Mouse (Mus musculus): ENCODE data around the gene Urgcp.

The Urgcp gene

DNA sequence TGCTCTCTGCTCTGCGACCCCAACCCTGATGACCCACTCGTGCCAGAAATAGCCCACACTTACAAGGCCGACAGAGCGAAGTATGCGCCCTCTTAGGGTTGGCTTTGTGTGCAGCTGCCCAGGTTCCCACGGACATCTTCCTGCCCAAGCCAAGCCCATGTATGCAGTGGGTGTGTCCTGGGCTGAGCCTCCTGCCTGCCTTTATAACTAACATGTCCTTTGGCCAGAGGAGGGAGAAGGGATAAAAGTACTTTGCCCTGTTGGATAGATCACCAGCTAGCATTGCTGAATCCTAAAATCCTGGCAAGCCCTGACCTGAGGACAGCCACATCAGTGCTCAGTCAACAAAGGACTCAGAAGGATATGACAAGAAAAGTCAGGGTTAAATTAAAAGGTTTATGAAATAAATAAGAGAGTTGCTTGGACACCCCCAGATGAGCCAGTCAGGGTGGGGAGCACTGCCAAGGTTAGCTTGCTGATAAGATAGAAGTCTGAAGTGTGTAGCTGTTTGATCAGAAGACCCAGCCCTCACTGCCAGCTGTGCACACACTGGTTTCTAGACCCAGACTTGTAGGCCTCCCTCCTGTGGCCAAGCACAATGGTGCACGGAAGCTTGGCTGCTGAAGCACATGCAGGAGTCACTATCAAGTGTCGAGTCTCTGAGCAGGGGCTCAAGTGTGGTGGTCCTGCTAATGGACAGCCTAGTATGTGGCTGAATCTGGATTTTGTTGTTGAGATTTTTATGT lies 20.2 kb upstream of the Urgcp start:
- DNase-seq: no peak

DNA sequence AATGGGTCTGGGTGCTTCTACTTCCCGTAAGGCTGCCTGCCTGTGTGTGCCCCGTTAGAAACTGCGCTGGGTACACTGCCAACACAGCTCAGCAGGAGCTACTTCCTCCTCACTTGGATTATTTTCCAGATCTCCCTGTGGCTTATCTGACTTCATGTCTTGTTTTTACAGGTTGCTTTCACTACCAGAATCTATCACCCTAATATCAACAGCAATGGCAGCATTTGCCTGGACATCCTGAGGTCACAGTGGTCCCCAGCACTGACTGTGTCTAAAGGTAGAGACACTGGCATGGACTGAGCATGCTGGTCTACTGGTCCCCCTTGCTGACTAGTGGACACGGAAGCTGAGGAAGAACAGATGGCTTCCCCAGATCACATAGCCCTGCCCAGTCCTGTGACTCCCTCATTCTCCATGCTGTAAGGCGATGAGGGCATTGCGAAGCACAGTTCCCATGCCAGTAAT lies 17.9 kb upstream of the Urgcp start:
- DNase-seq: no peak

DNA sequence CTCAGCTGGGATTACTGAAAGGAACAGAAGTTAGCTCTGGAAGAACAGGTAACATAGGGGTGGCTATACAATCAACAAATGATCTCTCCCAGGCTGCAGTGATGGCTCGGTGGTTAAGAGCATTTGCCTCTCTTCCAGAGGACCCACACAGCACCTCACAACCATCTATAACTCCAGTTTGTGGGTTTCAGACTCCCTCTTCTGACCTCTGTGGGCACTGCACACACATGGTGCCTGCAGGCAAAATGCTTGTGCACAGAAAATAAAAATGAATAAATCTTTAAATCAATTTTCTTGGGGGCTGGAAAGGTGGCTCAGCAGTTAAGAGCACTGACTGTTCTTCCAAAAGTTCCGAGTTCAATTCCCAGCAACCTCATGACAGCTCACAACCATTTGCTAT lies 16.3 kb upstream of the Urgcp start:
- no peak for DNase-seq

DNA sequence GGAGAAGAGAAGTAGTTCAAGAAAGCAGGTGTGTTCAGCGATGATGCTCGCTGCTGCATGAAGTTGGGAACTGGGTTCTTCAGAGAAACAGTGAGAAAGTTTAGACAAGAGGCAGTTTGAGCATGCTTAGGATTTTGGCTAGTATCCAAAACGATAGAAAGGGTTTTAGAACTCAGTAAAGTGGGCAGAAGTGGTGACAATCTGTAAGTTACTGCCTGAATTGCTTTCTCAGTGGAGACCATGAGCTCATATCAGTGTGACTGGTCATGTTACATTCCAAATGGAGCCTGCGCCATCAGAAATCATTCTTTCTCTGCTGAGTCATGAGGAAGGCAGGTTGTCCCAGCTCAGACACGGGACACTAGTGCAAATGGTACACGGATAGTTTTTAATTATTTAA lies 3.8 kb upstream of the Urgcp start:
- no peak for DNase-seq

DNA sequence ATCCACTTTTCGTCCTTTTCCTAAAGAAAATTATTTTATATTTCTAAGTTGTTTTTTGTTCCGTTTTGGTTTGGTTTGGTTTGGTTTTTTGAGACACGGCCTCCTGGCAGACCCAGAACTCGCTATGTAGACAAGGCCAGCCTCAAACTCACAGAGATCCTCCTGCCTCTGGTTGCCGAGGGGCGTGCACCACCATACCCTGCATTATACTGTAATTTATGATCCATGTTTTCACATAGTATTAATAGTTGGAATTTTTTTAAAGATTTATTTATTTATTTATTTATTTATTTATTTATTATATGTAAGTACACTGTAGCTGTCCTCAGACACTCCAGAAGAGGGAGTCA lies 432 bp upstream of the Urgcp start:
- DNase-seq: no peak

DNA sequence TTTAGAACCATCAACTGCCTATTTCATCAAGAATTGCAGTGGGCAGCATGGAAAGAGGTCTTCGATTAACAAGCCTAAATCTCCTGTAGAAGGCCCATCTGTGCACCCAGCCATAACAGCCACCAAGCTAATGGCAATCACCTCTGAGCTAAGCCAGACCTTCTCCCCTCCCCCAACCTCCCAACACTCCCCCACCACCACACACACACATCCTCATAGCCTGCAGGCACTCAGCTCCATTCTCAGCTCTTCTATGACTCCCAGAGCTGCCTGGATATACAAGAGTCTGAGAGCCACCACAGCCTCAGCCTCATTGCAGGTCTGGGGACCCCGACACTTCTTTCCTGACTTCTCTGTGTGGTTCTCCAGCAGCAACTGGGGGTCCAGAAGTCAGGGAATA lies 8.4 kb downstream of the Urgcp start:
- no peak for DNase-seq

DNA sequence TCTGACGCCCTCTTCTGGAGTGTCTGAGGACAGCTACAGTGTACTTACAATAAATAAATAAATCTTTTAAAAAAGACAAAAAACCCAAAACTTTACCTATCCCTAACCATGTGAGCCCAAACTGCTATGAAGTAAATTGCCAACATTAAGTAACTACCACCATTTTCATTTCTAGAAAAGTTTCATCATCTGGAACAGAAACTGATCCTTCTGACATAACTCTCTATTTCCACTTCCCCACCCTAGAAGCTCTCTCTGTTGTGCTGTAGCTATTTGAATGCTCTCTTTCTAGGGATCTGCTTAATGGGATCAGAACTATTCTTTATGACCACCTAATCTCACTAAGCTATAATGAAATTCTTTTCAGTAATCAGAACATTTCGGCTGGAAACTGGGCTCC lies 17.2 kb downstream of the Urgcp start:
- no peak for DNase-seq

DNA sequence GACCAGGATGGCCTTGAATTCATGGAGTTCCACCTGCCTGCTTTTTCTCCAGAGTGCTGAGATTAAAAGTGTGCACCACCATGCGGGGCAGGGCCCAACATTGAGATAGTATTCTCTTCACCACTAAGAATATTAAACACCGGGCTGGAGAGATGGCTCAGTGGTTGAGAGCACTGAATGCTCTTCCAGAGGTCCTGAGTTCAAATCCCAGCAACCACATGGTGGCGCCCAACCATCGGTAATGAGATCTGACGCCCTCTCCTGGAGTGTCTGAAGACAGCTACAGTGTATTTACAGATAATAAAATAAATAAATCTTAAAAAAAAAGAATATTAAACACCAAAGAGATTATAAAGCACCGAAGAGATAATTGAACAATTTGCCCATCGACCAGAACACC lies 20.1 kb downstream of the Urgcp start:
- no peak for DNase-seq

DNA sequence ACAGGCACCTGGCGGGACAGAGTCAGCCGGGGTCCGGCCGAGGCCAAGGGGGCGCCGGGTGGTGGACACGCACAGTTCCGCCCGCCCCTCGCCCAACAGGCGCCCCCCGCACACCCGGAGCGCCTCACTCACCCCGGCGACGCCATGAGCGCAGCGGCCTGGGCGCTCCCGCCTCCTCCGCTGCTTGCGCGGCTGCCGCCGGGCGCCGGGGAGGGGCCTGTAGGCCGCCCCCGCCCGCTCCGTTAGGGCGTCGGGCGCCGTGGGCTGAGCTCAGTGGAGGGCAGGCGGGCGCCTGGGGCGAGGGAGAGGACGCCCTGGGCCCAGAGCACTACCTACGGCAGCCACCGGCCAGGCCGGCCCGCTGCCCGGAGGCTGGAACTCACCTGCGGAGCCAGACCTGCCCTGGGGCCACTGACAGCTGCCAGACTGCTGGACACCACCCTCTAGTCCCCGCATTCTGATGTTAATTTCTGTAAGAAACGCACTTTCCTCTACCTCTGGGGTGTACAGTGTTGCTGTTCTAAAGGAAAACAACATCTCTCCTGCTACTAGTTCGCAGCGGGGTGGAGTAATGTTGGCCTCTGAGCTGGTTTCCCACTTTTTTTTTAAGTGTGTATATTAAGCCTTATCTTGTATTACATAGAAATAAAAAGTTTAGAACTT lies 21.1 kb downstream of the Urgcp start:
- DNase-seq: peak; percentile 70 to 74

DNA sequence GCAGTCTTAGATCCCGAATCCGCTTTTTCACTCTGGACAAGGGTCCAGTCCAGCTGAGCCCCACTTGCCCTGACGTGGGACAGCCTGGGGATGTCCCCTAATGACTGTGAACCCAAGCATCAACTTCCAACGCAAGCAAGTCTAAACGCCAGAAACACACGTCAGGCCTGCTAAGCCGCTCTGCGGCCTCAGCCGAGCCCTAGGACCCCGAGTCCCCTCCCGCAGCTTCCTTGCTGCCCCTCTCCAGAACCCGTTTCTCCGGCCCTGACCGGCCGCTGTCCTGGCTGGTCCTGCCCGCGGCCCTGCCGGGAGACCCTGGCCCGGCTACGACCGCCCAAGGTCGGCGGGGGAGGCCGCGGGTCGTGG lies 21.6 kb downstream of the Urgcp start:
- no peak for DNase-seq

DNA sequence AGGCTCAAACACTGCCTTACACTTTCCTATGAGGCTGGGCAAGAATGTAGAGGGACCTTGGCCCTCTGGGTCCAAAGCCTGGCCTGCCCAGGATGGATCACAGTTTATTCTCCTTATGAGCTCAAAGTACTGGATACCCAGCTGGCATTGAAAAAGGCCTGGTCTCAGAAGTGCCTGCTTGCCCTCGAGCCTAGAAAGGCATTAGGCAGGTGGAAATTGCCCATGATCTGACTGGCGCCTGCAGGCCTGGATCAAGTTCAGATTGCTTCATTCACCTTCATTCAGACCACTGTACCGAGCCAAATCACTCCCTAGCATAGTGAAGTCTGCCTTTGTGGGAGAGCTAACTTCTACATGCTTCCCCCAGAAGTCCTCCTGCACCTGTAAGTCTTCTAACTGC lies 22.3 kb downstream of the Urgcp start:
- DNase-seq: no peak

DNA sequence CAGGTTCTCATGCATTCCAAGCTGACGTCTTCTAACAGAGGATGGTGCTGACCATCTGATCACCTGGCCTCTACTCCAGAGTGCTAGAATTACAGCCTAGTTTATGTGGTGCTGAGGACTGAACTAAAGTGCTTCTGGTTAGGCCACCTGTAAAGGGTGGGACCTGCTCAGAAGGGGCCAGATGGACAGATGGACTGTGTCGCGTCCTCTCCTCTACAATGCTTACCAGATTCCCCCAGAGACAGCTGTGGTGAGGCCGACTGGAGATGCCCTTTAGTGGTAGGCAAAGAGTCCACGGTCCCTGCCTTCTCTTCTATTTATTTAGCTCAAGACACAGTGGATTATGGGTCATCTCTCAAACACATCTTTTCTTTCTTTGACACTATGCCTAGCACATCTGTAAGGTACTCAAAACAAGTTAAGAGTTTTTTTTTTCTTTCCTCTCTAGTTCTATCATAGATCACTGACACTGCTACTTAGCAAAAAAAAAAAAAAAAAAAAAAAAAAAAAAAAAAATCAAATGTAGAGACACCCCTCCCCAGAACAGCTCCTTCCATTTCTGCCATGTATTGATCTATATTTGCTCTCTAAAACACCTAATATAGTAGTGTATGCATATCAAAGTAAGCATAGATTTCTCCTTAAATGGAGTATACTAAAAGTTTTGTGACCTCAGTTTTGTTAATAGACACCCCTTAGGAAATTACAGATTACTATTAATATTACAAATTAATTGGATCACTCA lies 23.1 kb downstream of the Urgcp start:
- DNase-seq: no peak

DNA sequence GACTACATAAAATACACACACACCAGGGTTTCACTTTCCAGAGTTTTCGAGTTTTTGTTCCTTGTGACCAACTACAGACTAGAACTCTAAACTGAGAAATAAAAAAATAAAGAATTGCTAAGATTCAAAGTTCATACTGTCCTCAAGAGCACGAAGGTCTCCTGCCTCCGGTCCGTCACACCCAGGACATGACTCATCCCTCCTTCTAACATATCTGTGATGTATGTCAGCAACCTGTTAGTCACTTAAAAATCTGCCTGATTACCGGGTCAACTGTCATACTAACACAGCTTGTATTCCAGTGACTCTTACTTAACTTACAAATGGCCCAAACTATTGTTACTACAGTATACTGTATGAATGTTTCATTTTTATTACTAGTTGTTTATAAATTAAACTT lies 25.0 kb downstream of the Urgcp start:
- no peak for DNase-seq

DNA sequence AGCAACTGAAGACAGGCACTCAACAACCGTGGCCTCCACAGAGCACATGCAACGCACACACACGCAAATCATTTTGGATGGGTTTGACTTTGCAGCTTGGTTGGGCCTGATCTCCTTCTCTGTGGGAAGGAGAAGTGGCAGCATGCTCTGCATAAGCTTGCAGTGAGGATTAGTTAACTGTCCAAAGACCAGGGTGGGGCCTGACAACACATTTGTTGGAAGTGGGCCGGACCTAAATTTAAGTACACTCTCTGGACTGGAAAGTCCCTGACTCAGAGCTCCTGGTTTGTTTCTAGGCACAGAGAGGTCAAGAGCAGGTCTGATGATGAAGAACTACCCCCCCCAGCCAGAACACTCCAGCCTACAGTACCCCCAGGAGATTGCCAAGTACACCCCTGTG lies 27.9 kb downstream of the Urgcp start:
- no peak for DNase-seq

DNA sequence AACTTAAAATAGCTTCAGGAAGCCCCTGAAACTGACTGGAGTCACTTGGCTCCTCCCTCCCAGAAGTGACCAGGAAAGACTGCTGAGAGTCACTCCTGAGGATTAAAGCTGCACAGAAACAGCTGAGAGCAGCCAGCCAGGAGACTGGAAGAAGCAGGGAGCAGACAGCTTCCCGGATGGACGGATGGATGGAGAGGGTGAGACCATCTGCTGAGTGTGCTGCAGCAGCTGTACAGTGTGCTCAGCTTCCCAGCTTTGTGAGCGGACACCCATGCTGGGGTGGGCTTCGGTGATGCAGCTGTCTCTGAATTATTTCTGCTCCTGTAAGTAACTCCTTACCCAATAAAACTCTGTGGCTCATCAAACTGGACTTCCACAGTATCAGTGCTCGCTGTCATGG lies 29.8 kb downstream of the Urgcp start:
- no peak for DNase-seq

DNA sequence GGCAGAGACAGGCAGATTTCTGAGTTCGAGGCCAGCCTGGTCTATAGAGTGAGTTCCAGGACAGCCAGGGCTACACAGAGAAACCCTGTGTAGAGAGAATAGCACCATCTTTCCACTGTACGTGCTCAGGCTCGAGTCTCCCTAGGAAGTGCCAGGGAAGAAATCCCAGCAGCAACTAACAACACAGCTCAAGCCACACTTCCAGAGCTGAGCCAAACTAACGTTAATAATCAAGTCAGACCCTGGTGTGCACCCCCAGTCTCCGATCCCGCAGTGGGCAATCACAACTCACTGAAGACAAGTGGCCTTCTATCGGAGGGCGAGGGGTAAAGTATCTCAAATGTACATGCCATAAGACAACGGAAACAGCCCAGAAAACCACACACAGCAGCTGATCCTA lies 32.6 kb downstream of the Urgcp start:
- DNase-seq: no peak

DNA sequence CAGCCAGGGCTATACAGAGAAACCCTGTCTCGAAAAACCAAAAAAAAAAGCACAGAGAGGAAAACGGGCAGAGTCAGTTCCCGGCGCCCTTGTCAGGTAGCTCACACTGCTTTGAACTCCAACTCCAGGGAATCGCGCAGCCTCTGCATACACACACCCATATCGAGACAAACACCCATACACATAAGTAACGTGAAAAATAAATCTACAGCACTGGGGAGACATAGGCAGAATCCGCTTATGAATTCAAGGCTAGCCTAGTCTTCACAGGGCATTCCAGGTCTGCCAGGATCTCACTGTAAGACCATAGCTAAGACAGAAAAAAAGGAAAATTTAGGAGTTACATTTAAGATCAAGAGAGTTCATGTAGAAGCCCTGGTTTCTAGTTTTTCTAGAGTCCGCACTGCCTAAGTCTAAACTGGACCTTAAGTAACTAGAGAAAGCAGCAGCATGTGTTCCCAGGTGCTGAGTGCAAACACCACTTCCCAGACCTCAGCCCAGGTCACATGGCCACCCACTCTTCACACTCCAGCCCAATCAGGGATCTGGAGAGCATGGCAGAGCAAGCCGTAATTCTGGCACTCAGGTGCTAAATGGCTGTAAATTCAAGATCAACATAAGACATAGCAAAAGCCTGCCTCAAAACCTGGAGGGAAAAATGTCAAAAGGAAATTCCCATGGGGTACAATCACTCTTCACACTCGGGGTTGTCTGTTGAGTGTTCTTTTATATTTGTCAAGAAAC lies 43.4 kb downstream of the Urgcp start:
- no peak for DNase-seq

DNA sequence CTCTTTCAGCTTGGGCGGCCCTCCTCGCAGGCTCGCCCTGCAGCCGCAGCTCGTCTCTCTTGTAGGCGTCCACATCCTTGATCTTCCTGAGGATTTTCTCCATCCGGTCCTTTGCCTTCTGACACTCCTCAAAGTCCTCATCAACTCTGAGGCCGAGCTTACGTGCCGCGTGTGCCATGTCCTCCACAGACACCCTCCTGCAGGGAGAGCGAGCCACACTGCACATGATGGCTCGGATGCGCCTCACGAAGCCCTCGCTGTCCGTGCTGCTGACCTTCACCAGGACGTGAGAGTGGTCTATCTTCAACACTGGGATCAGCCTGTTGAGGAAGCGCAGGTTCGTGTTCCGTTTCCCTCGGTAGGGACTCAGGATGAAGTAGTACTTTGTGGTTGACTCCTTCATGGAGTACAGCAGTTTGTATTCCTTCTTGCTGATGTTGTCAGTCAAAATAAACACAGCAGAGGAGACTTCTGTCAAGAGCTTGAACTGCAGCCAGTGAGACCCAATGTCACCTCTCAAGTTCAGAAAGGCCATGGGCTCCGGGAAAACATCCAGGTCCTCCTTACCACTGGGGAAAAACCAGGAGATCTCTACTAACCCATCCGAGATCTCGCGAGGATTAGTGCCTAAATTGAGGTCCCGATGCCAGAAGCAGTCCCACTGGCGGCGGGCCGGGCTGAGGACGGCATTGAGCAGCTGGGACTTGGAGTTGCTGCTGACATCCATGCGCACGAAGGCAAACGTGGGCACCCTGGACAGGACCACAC lies 45.1 kb downstream of the Urgcp start:
- no peak for DNase-seq

DNA sequence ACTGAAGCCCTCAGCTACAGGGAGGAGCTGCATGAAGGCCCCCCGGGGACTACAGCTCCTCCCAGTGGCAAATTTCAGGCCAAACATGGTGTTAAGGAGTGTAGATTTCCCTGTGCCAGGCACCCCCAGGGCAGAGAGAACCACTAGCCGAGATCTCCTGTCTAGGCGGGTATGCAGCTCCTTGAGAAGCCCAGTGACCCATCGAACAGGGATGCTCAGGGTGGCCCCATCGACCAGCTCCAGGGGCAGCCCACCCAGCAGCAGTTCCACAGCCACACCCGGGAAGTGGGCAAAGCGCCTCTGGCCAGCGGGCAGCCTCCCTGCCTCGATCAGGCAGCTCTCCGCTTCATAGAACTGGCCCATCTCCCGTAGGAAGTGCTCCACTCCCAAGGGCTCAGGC lies 45.9 kb downstream of the Urgcp start:
- no peak for DNase-seq

DNA sequence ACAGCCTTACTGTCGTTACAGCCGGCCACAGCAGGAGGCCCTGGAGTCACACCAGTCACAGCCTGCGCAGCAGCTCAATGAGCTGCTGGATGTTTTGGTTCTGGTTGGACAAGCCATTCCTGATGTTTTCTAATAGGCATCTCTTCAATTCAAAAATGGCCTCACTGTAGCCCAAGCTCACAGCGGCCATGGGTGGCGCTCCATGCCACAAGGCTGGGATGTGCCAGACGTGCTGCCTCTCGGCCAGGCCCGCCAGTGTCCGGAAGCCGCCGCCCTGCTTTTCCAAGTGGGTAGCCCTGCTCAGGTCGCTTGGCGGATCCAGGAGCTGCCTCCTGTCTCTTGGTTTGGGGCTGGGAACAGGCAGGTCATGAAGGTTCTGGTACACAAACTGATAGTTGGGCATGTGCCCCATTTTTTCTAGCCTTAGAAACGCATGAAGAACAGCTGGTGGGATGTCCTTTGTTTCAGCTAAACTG lies 46.5 kb downstream of the Urgcp start, which contains the start of gene Mrps24:
Gene Mrps24 (minus strand): TSS at position 51 of the 476 bp plus-strand sequence.
- DNase-seq: no peak

DNA sequence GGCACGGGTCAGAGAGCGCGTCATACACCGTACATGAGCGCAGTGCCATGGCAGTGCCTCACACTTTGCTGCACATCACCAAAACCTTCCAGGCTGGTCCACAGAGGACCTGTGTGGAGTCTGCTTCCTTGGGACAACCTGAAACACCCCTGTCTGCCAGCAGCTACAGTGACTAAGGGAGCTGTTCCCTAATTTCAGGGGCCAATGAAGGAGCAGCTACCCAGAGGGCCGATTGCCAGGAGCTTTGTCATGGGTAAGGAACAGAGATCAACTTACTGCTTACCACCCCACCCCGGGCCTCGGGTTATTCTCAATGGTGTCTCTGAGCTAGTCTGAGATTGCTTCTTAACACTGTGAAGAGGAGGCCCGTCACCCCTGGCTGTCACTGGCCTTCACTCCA lies 47.0 kb downstream of the Urgcp start:
- DNase-seq: no peak
